Mouse (Mus musculus): ENCODE measurements around the gene Nfix. TPM values are rescaled to one million over a fixed set of nuclear protein-coding genes. Genes with fewer than 3 reads are reported as not detected.

Nfix gene
- polyA plus RNA-seq, 1 experiment: 65.7 TPM

- H3K27me3 ChIP-seq (ENCODE audit: control insufficient read depth, insufficient read depth, insufficient read length): no peaks in the 10 kb centered on the region
- peaks cover 49% of the 10 kb centered on the region for H3K36me3 ChIP-seq (ENCODE audit: control insufficient read depth, insufficient read depth)
- H3ac ChIP-seq (ENCODE audit: control insufficient read depth, insufficient read length): no peak overlapping the region
- no peak overlapping the region for H3K4me2 ChIP-seq (ENCODE audit: low read depth)
- no peak overlapping the region for H3K4me3 ChIP-seq
- no peak for TF ChIP-seq MYOD1 (IDR thresholded peaks at IDR 0.05; ENCODE audit: control insufficient read depth in 1 of 3, insufficient read length in 2 of 3, low read depth in 2 of 3)
- no peak for TF ChIP-seq USF1 (IDR thresholded peaks at IDR 0.05; ENCODE audit: low read depth)
- TF ChIP-seq TCF3 (IDR thresholded peaks at IDR 0.05; ENCODE audit: insufficient read length, low read depth): no peak
- TF ChIP-seq POLR2A (IDR thresholded peaks at IDR 0.05; ENCODE audit: insufficient read length, low read depth): no peak
- no peak for TF ChIP-seq E2F4 (IDR thresholded peaks at IDR 0.05; ENCODE audit: insufficient read depth)
- TF ChIP-seq TCF12 (IDR thresholded peaks at IDR 0.05; ENCODE audit: insufficient read depth, poor library complexity, severe bottlenecking): no peak
- TF ChIP-seq CEBPB (IDR thresholded peaks at IDR 0.05; ENCODE audit: insufficient read depth, poor library complexity, severe bottlenecking): no peak
- TF ChIP-seq POLR2AphosphoS2 (IDR thresholded peaks at IDR 0.05; ENCODE audit: insufficient read length, low read depth): no peak
- TF ChIP-seq MAX (IDR thresholded peaks at IDR 0.05; ENCODE audit: low read depth): no peak
- TF ChIP-seq SRF (IDR thresholded peaks at IDR 0.05; ENCODE audit: control insufficient read depth, insufficient read length, low read depth): no peak
- TF ChIP-seq MYOG (IDR thresholded peaks at IDR 0.05; ENCODE audit: control insufficient read depth in 1 of 3, insufficient read depth in 1 of 3, insufficient read length in 2 of 3, low read depth in 2 of 3): no peak
- TF ChIP-seq REST (IDR thresholded peaks at IDR 0.05; ENCODE audit: insufficient read depth, insufficient read length): no peak
- H3K79me2 ChIP-seq (ENCODE audit: control insufficient read depth, insufficient read depth): peaks cover 18% of the 10 kb centered on the region
Measured at GRCm38 (mm10) chr8:84837912-84838470, 37.8 kb upstream of the Nfix start.

- Histone ChIP-seq H3K36me3 (ENCODE audit: control insufficient read depth, insufficient read depth) (peaks cover 43% of the 10 kb centered on the region), H3K79me2 (ENCODE audit: control insufficient read depth, insufficient read depth) (peaks cover 25% of the 10 kb centered on the region), H3K4me3 (no peak overlapping the region), H3ac (ENCODE audit: control insufficient read depth, insufficient read length) (no peak overlapping the region), H3K27me3 (ENCODE audit: control insufficient read depth, insufficient read depth, insufficient read length) (no peaks in the 10 kb centered on the region), H3K4me2 (ENCODE audit: low read depth) (peak overlapping the region; percentile 27)
- TF ChIP-seq TCF3 (IDR thresholded peaks at IDR 0.05; ENCODE audit: insufficient read length, low read depth) (no peak), CEBPB (IDR thresholded peaks at IDR 0.05; ENCODE audit: insufficient read depth, poor library complexity, severe bottlenecking) (no peak), MYOD1 (IDR thresholded peaks at IDR 0.05; ENCODE audit: control insufficient read depth in 1 of 3, insufficient read length in 2 of 3, low read depth in 2 of 3) (peak in 2 of 3 experiments; percentile 36 to 39), MYOG (IDR thresholded peaks at IDR 0.05; ENCODE audit: control insufficient read depth in 1 of 3, insufficient read depth in 1 of 3, insufficient read length in 2 of 3, low read depth in 2 of 3) (peak in 1 of 3 experiments; percentile 46), SRF (IDR thresholded peaks at IDR 0.05; ENCODE audit: control insufficient read depth, insufficient read length, low read depth) (no peak), E2F4 (IDR thresholded peaks at IDR 0.05; ENCODE audit: insufficient read depth) (no peak)
Measured at GRCm38 (mm10) chr8:84837149-84837911, 37.2 kb upstream of the Nfix start.

GRCm38 (mm10) chr8:84834866-84835855, 35.0 kb upstream of the Nfix start:
- Histone ChIP-seq H3ac (ENCODE audit: control insufficient read depth, insufficient read length) (no peak overlapping the region), H3K79me2 (ENCODE audit: control insufficient read depth, insufficient read depth) (peaks cover 24% of the 10 kb centered on the region), H3K4me2 (ENCODE audit: low read depth) (no peak overlapping the region), H3K4me3 (no peak overlapping the region), H3K27me3 (ENCODE audit: control insufficient read depth, insufficient read depth, insufficient read length) (no peaks in the 10 kb centered on the region), H3K36me3 (ENCODE audit: control insufficient read depth, insufficient read depth) (peaks cover 32% of the 10 kb centered on the region)
- TF ChIP-seq SRF (IDR thresholded peaks at IDR 0.05; ENCODE audit: control insufficient read depth, insufficient read length, low read depth) (no peak), TCF3 (IDR thresholded peaks at IDR 0.05; ENCODE audit: insufficient read length, low read depth) (no peak), MYOG (IDR thresholded peaks at IDR 0.05; ENCODE audit: control insufficient read depth in 1 of 3, insufficient read depth in 1 of 3, insufficient read length in 2 of 3, low read depth in 2 of 3) (peak; percentile 11 to 76 (median 47)), TCF12 (IDR thresholded peaks at IDR 0.05; ENCODE audit: insufficient read depth, poor library complexity, severe bottlenecking) (no peak), REST (IDR thresholded peaks at IDR 0.05; ENCODE audit: insufficient read depth, insufficient read length) (no peak), MYOD1 (IDR thresholded peaks at IDR 0.05; ENCODE audit: control insufficient read depth in 1 of 3, insufficient read length in 2 of 3, low read depth in 2 of 3) (peak in 2 of 3 experiments; percentile 69 to 78), CEBPB (IDR thresholded peaks at IDR 0.05; ENCODE audit: insufficient read depth, poor library complexity, severe bottlenecking) (no peak), POLR2A (IDR thresholded peaks at IDR 0.05; ENCODE audit: insufficient read length, low read depth) (no peak), USF1 (IDR thresholded peaks at IDR 0.05; ENCODE audit: low read depth) (no peak), POLR2AphosphoS2 (IDR thresholded peaks at IDR 0.05; ENCODE audit: insufficient read length, low read depth) (peak; percentile 10), MAX (IDR thresholded peaks at IDR 0.05; ENCODE audit: low read depth) (no peak), E2F4 (IDR thresholded peaks at IDR 0.05; ENCODE audit: insufficient read depth) (no peak)

Measured in myocyte (in vitro differentiated cells).